ENCODE assay signal across 8 mouse cellular contexts in the genomic region with DNA sequence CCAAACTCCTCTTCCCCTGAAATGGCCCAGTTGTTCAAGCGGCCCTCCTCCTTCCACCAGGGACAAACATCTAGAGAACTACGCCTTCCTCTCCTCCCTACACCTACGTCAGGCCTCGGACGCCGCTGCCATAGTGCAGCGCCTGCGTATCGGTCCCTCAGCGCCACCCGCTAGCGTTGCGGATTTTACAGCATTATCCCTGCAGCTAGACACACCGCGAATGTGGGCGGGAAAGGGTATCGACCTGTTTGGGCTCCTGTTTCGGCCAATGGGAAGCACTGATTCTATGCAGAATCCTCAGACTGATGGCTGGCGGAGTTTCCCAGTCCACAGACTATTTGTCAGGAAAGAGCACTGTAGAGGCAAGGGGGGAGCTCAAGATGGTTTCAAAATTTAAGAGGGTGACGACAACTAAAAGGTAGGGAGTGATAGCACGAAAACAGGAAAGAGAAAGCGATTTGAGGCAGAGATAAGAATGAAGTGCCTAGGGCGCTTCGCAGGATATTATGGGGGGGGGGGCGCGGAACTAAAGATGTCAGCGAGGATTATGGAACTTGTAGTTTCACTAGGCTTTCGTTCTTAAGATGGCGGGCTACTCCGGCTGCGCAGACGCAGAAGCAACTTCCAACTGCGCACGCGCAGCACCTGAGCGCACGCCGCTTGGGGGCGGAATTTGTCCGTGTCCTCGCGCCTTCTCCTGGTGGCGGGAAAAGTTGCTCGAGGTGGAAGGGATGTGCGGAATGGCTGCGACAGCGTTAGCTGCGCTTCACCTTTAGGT. TPM values are rescaled to one million over a fixed set of nuclear protein-coding genes. Genes with fewer than 3 reads are reported as not detected.
DNase-seq lines count a peak whose midpoint lies in the region; ATAC-seq and TF ChIP-seq lines count a peak whose summit lies in the region.

A gene (minus strand): TSS at position 505 of the 778 bp plus-strand sequence.
A gene (plus strand): TSS at position 648 of the 778 bp plus-strand sequence.

- H3K9me3 ChIP-seq in heart, embryonic 15.5 days (replicated peaks): no peaks in the 10 kb centered on the region
- peaks cover 2% of the 10 kb centered on the region; the same call in 1 of the 2 replicates for H3K9me3 ChIP-seq in liver, embryonic 14.5 days (ENCODE audit: control insufficient read depth, low read length)
- H3K9me3 ChIP-seq in neural tube, embryonic 11.5 days (ENCODE audit: control insufficient read depth, low read length): no peaks in the 10 kb centered on the region
- H3K9me3 ChIP-seq in stomach, postnatal 0 days (ENCODE audit: control insufficient read depth, low read length): no peaks in the 10 kb centered on the region

- H3K9ac ChIP-seq in heart, embryonic 15.5 days: peak within 1 kb of the TSS; percentile 90
- peak within 1 kb of the TSS; percentile 86 for H3K9ac ChIP-seq in liver, embryonic 14.5 days (replicated peaks)
- H3K9ac ChIP-seq in neural tube, embryonic 11.5 days (ENCODE audit: low read length): peak within 1 kb of the TSS; percentile 94
- peak within 1 kb of the TSS; percentile 94 for H3K9ac ChIP-seq in stomach, postnatal 0 days (ENCODE audit: low read length)

- H3K4me3 ChIP-seq in heart, embryonic 15.5 days: peak within 1 kb of the TSS; percentile 86
- H3K4me3 ChIP-seq in liver, embryonic 14.5 days (ENCODE audit: insufficient read depth in 1 of 2, low read depth in 2 of 2, low read length in 2 of 2): peak within 1 kb of the TSS; percentile 85 to 88
- H3K4me3 ChIP-seq in neural tube, embryonic 11.5 days (ENCODE audit: low read depth, low read length): peak within 1 kb of the TSS; percentile 90
- peak within 1 kb of the TSS; percentile 88 for H3K4me3 ChIP-seq in stomach, postnatal 0 days (ENCODE audit: low read depth, low read length)

- peak within 1 kb of the TSS; percentile 95 for H3K4me2 ChIP-seq in heart, embryonic 15.5 days
- H3K4me2 ChIP-seq in liver, embryonic 14.5 days (ENCODE audit: low read depth): peak within 1 kb of the TSS; percentile 84
- H3K4me2 ChIP-seq in neural tube, embryonic 11.5 days (ENCODE audit: low read depth): peak within 1 kb of the TSS; percentile 89
- H3K4me2 ChIP-seq in stomach, postnatal 0 days (replicated peaks; ENCODE audit: low read depth): peak within 1 kb of the TSS; percentile 87

- peaks cover 10% of the 10 kb centered on the region for H3K36me3 ChIP-seq in heart, embryonic 15.5 days
- H3K36me3 ChIP-seq in liver, embryonic 14.5 days (replicated peaks; ENCODE audit: control insufficient read depth, insufficient read depth, low read depth): peaks cover 19% of the 10 kb centered on the region
- peaks cover 6% of the 10 kb centered on the region for H3K36me3 ChIP-seq in neural tube, embryonic 11.5 days (ENCODE audit: control insufficient read depth, insufficient read depth, low read length)
- H3K36me3 ChIP-seq in stomach, postnatal 0 days (ENCODE audit: control insufficient read depth, insufficient read depth, low read length): peaks cover 8% of the 10 kb centered on the region; the same call in 1 of the 2 replicates

- no peaks in the 10 kb centered on the region for H3K27me3 ChIP-seq in heart, embryonic 15.5 days
- no peaks in the 10 kb centered on the region for H3K27me3 ChIP-seq in liver, embryonic 14.5 days (ENCODE audit: control insufficient read depth, insufficient read depth, low read length)
- no peaks in the 10 kb centered on the region; the same call in 1 of the 2 replicates for H3K27me3 ChIP-seq in neural tube, embryonic 11.5 days (ENCODE audit: control insufficient read depth, insufficient read depth, low read length)
- H3K27me3 ChIP-seq in stomach, postnatal 0 days (ENCODE audit: control insufficient read depth, insufficient read depth, low read length): no peaks in the 10 kb centered on the region

- peak; percentile 72 for ATAC-seq in CD4-positive, CD25-positive, alpha-beta regulatory T cell, adult 4 months
- ATAC-seq in heart, embryonic 15.5 days (replicated peaks; ENCODE audit: insufficient number of reproducible peaks, insufficient read depth, low FRiP score, low read depth): peak; percentile 54
- peak; percentile 70 for ATAC-seq in liver, embryonic 14.5 days (ENCODE audit: insufficient read depth)
- ATAC-seq in neural tube, embryonic 11.5 days (ENCODE audit: insufficient read depth, low FRiP score, low TSS enrichment): peak; percentile 56
- peak; percentile 81 for ATAC-seq in stomach, postnatal 0 days (ENCODE audit: low FRiP score, low TSS enrichment)

- TF ChIP-seq CTCF in liver, embryonic 14.5 days (IDR thresholded peaks at IDR 0.05; ENCODE audit: low read depth): peak; percentile 89
- peak; percentile 89 for TF ChIP-seq CTCF in stomach, postnatal 0 days (IDR thresholded peaks at IDR 0.05; ENCODE audit: low read depth)

- WGBS in heart, embryonic 15.5 days: under 1% methylated on average over 48 of the region's 48 CpGs
- under 1% methylated on average over 48 of the region's 48 CpGs for WGBS in liver, embryonic 14.5 days (ENCODE audit: insufficient replicate concordance)
- WGBS in neural tube, embryonic 11.5 days: under 1% methylated on average over 48 of the region's 48 CpGs
- WGBS in stomach, postnatal 0 days: under 1% methylated on average over 46 of the region's 48 CpGs

- peak; percentile 91 for DNase-seq in c-Kit-negative CD71-positive TER-119-positive erythroid progenitor cells, embryonic 14.5 days (ENCODE audit: low read depth, low spot score)
- DNase-seq in fibroblast of lung, adult 2 months (ENCODE audit: low read depth): peak; percentile 90
- peak; percentile 92 to 95 for DNase-seq in kidney, postnatal 25 days
- peak; percentile 86 to 92 (median 92) for DNase-seq in liver, embryonic 14.5 days (ENCODE audit: low read depth in 3 of 3, low spot score in 3 of 3)
- DNase-seq in neural tube, embryonic 11.5 days (ENCODE audit: low spot score): peak; percentile 98
- peak; percentile 96 for DNase-seq in stomach, postnatal 0 days (ENCODE audit: low spot score)

- H3K27ac ChIP-seq in heart, embryonic 15.5 days: peak within 1 kb of the TSS; percentile 100
- peak within 1 kb of the TSS; percentile 99 for H3K27ac ChIP-seq in liver, embryonic 14.5 days
- peak within 1 kb of the TSS; percentile 97 for H3K27ac ChIP-seq in neural tube, embryonic 11.5 days (ENCODE audit: low read depth, low read length)
- peak within 1 kb of the TSS; percentile 98 for H3K27ac ChIP-seq in stomach, postnatal 0 days (replicated peaks)

- TF ChIP-seq EP300 in liver, embryonic 14.5 days (IDR thresholded peaks at IDR 0.05; ENCODE audit: low read depth): peak; percentile 18; the same call in 1 of the 2 replicates
- no peak for TF ChIP-seq EP300 in stomach, postnatal 0 days (optimal IDR thresholded peaks at IDR 0.05)

- peaks cover 38% of the 10 kb centered on the region for H3K4me1 ChIP-seq in heart, embryonic 15.5 days (replicated peaks)
- peaks cover 8 to 21% of the 10 kb centered on the region in 2 experiments for H3K4me1 ChIP-seq in liver, embryonic 14.5 days (replicated peaks; ENCODE audit: control insufficient read depth in 2 of 2, insufficient read depth in 2 of 2, low read length in 1 of 2)
- peaks cover 23% of the 10 kb centered on the region for H3K4me1 ChIP-seq in neural tube, embryonic 11.5 days (ENCODE audit: control insufficient read depth, insufficient read depth, low read length)
- peaks cover 10% of the 10 kb centered on the region; the same call in 1 of the 2 replicates for H3K4me1 ChIP-seq in stomach, postnatal 0 days (replicated peaks; ENCODE audit: control insufficient read depth, insufficient read depth)

RNA-seq across cellular contexts. Expression of the first gene that starts in this region (rescaled TPM):
- polyA plus RNA-seq in CD4-positive, CD25-positive, alpha-beta regulatory T cell, adult 4 months (2017; shearing (Covaris generic)): 10 to 100 TPM; 27.5 to 32.3 TPM
- polyA plus RNA-seq in heart, embryonic 15.5 days (2015; fragmentation: Nextera tagmentation; extraction: Ambion mirVana): 5.3 and 7.6 TPM in 2 replicates
- polyA plus RNA-seq in liver, embryonic 14.5 days (2012; rRNA removed): 12.2 and 13.3 TPM in 2 replicates
- 5.1 and 6.4 TPM in 2 replicates for polyA plus RNA-seq in liver, embryonic 14.5 days (2014; fragmentation: Nextera tagmentation; extraction: Ambion mirVana)
- polyA plus RNA-seq in neural tube, embryonic 11.5 days (2014; fragmentation: Nextera tagmentation; extraction: Ambion mirVana): 10.0 and 10.7 TPM in 2 replicates
- 5.8 and 6.8 TPM in 2 replicates for polyA plus RNA-seq in stomach, postnatal 0 days (2015; fragmentation: Nextera tagmentation; extraction: Ambion mirVana)

RNA-seq across cellular contexts. Expression of the second gene that starts in this region (rescaled TPM):
- polyA plus RNA-seq in CD4-positive, CD25-positive, alpha-beta regulatory T cell, adult 4 months (2017; shearing (Covaris generic)): 10 to 100 TPM; 15.2 to 24.8 TPM
- 7.8 and 11.4 TPM in 2 replicates for polyA plus RNA-seq in heart, embryonic 15.5 days (2015; fragmentation: Nextera tagmentation; extraction: Ambion mirVana)
- polyA plus RNA-seq in liver, embryonic 14.5 days (2012; rRNA removed): 2.2 and 3.1 TPM in 2 replicates
- 2.1 and 2.4 TPM in 2 replicates for polyA plus RNA-seq in liver, embryonic 14.5 days (2014; fragmentation: Nextera tagmentation; extraction: Ambion mirVana)
- polyA plus RNA-seq in neural tube, embryonic 11.5 days (2014; fragmentation: Nextera tagmentation; extraction: Ambion mirVana): 11.4 and 11.5 TPM in 2 replicates
- 2.6 and 2.7 TPM in 2 replicates for polyA plus RNA-seq in stomach, postnatal 0 days (2015; fragmentation: Nextera tagmentation; extraction: Ambion mirVana)

Comparison
In these comparisons a context has a peak if more than half of its experiments do, and no peak if none do; other contexts are left out.
1. Peak in every context shown above with its lines: DNase-seq, ATAC-seq, H3K4me3 ChIP-seq and H3K27ac ChIP-seq.